Mouse (Mus musculus) ES-E14 (cell line): Measurements from ENCODE around the gene Rtp3.

Source experiments
- CHD2 ChIP-seq: IDR thresholded peaks from 2 replicates; pipeline ENCODE4 v1.6.1; 2014; ENCODE audit warnings: mild to moderate bottlenecking, low read depth, low read length, inconsistent platforms
- HCFC1 ChIP-seq: IDR thresholded peaks from 2 replicates; pipeline ENCODE4 v1.6.1; 2012; ENCODE audit warnings: low read length, inconsistent platforms, borderline replicate concordance; ENCODE audit not compliant: insufficient read depth

DNA sequence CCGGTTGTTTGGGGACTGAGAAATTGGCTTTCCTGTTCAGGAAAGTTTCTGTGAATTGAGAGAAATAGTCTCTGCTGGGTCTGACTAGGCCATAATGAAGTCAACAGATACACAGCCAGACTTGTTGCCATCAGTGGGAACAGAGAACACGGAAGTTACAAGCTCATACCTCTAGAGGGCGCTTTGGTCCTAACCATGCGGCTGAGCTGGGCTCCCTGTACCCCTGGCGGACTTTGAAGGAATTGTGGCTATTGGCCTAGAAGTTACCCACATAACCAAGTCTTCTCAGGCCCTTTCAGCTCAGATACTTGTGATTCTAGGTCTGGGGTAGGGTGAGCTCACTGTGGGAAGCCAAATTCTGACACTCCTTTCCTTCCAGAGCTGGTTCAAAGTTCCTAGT is 6.9 kb upstream of the Rtp3 start:
- TF ChIP-seq CHD2 (no peak), HCFC1 (peak; percentile 72; the same call in 1 of the 2 replicates)
